Mouse (Mus musculus) CD4-positive helper T cell, adult 2 months (primary cell): ENCODE results near the gene Ddi2.

ENCODE experiments used
- DNase-seq: peaks from one replicate; pipeline ENCODE4 v3.0.0-alpha.2; 2012; ENCODE audit warnings: low read depth, missing footprints, low spot score

Ddi2 gene

DNA sequence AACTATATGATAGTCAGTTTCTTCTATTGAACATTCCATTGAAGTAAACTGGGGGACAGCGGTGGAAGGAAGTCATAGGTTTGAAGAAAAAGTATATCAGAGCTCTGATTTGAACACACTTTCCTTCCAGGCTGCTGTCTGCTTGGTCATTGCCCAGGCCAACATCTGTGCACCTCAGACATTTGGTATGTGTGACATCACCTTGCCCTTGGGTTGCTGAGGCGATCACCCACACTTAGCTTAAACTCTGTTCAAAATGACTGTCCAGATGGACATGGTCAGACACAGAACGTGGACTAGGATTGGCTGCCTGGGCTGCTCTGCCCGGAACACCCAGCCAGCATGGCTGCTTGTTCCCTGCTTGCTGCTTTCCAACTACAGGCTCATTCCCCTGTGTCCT lies 19.2 kb upstream of the Ddi2 start:
- no peak for DNase-seq

DNA sequence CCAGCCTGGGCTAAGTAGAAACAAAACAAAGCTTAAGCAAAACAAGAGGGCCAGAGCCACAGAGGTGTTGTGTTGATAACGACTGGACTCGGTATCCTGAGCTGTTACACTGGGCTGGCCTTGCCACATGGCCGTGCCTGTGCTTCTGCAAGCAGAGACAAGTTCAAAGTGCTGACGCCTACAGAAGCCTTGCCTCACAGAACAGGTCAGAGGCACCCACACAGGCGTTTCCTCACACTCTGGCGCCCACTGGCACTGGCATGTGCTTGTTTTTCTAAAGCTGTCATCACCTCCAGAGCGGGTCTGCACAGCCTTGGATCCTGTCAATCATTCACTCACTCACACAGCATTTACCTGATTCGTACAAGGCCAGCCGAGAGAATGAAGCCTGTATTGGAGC lies 18.6 kb upstream of the Ddi2 start:
- no peak for DNase-seq

DNA sequence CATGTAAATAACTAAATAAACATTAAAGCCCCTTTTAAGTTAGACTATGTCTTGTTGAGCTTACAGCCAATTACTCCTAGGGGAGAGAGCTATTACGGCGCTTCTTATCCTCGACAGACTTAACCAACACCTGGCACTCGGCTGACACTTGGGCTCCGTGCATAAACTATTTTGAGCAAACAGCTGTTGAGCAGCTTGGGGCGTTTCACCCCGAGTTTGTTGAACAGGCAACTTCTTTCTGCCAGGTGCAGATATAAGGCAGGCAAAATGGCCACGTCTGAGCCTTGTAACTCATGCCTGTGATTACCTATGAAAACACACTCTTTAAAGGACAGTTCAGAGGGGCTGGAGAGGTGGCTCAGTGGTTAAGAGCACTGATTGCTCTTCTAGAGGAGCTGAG lies 14.8 kb upstream of the Ddi2 start:
- DNase-seq: no peak

DNA sequence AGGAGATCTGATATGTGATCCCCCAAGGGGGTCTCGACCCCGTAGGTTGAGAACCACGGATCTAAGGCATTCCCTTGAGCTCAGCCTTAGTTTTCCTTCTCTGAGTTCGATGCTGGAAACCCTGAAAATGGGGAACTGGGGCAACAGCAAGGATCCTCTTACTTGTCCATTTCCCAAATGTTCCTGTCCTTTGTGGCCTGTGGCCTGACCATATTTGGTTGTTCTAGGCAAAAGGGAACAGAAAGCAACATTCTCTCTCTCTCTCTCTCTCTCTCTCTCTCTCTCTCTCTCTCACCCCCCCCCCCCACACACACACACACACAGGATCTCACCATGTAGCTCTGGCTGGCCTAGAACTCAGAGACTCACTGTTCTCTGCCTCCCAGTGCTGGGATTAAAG lies 13.6 kb upstream of the Ddi2 start:
- DNase-seq: no peak

DNA sequence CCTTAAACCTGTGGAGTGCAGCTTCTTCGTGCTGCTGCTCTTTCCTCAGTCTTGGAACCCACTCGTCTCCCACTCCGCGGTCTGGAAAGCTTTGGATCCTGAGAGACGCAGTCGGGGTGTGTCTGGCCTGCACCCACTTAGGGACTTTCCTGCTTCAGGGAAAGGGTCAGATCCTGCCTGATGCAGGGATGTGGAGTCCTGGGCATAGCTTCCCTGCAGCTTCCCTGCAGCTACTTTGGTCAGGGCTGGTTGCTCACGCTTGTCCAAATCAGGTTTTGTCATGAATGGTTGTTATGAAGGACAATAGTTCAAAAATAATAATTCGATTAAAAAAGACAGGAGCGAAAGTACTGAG lies 12.0 kb upstream of the Ddi2 start:
- no peak for DNase-seq

DNA sequence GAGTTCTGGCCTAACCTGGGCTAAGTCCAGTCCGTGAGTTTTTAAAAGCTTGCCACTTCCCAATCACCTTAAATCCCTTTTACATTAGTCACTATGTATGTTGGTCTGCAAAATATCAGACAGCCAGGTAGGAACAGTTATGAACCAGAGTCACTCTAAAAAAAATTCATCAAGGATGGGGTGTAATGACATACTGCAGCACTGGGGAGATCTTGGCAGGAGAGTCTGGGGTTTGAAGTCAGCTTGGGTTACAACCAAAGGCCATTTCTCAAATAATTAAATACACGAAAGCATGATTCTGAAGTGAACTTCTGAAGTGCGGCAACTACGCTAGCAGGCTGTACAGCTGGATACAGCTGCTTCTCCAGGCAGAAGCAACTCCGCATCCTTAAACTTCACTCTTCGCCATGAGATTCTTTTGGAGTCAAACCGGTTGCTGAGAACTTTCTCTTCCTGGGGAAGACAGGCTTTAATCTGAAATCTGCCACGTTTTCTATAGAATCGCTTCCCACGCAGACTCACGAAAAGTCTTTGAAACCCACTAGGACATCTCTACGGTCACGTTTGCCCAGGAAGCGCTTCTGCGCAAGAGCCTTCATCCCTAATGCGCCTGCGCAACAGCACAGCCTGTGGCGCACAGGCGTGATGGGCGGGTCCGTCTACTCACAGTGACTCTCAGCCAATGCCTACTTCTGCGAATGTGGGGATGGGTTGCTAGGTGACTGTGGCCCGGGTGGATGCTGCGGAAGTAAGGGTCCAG lies 11.4 kb upstream of the Ddi2 start:
- peak; percentile 96 for DNase-seq

DNA sequence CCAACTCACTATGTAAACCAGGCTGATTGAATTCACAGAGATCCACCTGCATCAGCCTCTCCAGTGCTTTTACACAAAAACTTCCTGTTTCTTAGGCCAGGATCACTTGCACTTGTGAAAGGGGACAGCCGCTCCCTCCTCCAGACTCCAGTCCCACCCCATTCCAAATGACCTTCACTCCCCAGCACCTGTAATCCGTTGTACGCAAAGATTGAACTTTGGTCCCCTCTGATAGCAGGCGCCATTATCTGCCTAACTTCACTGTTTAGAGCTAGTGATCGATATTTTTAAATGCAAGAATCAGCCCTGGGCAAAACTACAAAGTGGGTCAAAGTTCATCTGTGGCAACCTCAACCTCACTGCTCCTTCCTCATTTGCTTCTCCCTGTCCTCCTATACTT lies 8.5 kb upstream of the Ddi2 start:
- DNase-seq: no peak

DNA sequence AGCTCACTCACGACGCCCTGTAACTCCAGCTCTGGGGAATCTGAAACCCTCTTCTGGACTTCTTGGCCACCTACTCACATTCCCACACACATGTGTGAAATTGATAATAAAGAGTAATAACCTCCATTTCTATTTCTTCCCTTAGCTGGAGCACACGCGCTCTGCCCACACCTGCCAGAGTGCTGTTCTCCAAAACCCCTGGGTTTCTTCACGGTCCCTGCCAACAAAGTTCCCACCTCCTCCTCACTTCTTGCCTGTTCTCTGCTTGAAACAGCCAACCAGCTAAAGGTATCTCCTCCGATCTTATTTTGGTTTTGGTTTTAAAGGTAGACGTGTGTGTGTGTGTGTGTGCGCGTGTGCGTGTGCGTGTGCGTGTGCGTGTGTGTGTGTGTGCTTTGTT lies 7.2 kb upstream of the Ddi2 start:
- no peak for DNase-seq

DNA sequence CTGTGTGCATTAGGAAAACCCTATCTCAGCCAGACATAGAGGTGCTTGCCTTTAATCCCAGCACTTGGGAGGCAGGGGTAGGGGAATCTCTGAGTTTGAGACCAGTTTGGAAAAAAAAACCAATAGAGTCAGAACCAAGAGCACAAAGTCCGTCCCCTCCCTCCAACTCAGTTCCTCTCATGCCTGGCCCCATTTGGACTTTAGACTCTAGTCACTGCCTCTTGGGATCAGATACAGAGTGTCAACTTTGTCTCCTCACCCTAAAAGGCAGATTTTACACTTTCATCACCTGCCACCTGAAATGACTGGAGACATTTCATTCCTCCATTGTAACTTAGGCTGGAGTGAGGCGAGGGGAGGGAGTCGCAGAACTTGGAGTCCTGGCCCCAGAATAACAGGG lies 6.0 kb upstream of the Ddi2 start:
- no peak for DNase-seq

DNA sequence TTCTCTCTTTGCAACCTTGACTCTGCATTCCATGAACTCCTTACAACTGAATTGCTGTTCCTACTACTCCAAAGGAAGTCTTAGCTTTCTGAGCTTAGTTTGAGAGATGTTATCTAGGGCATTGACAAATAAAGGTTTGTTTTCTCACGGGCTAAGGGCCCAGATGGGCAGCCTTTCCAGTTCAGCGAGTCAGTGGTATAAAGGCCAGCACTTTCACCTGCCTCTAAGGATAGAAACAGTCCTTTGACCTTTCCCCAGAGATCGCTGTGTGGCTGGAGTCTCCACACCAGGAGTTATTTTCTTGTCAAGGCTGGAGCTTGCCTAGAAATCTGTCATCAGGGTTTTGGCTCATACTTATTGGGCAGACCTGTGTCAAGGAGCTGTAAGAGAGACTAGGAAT lies 2.5 kb upstream of the Ddi2 start:
- DNase-seq: no peak

DNA sequence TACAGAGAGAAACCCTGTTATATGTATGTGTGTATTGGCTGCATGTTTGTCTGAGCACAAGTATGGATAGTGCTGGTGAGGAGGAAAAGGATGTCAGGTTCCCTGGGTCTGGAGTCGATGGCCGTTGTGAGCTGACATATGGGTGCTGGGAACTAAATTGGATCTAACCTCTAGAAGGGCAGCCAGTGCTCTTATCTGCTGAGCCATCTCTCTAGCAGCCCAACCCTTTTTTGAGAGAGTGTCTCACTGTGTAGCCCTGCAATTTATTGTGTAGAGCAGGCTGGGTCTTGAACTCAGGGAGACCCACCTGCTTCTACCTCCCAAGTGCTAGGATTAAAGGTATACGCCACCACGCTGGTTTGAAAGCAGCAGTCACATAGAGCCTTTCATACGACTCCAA lies 2.1 kb upstream of the Ddi2 start:
- DNase-seq: no peak

DNA sequence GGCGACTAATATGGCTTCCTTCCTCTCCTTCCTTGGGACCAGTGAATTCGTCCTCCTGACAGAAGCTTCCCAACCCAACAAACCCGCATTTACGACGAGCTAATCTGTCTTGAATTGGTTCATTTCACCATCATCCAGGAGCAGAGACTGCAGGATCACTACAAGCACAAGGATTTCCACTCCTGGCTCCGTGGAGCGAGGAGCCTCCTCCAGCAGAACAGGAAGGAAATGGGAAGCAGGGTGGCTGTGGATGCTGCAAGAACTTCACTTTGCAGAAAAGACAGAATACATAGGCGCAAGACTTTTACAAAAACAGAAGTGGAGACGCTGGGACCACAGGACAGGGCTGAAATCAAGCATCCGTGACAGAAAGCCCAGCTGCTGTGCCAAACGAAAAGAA lies 1.4 kb upstream of the Ddi2 start:
- no peak for DNase-seq

DNA sequence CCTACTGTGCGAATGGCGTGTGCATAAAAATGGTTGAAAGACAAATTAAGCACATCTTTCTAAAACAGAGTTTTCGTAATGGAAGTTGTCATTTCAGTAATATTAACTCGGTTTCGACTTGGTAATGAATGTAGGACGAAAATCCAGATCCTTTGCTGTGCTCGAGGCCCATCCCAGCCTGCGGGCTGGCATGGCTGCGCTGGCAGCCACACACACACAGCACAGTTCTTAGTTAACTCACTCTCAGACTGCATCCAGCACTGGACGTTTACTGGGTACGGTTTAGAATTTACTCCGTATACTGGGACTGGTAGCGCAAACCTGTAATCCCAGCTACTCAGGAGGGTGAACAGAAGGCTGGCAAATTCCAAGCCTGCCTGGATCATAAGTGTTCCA lies 452 bp upstream of the Ddi2 start:
- DNase-seq: no peak

DNA sequence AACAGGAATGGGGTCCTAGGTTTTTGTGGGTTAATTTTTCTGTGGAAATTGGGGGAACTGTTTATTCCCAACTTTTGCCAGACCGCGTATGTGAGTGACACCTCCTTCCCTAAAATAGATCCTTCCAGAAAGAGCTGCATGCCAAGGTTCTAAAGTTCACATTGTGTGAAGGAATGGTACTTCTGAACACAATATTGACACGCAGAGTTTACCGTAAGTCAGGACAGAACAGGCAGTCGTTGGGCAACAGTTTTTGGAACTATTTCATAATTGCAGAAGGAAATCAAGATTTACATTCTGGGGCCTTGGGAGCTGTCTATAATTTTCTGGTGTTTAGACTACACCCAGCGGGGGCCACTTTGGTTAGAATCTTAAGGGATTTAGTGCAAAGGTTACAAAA lies 1.3 kb downstream of the Ddi2 start:
- no peak for DNase-seq

DNA sequence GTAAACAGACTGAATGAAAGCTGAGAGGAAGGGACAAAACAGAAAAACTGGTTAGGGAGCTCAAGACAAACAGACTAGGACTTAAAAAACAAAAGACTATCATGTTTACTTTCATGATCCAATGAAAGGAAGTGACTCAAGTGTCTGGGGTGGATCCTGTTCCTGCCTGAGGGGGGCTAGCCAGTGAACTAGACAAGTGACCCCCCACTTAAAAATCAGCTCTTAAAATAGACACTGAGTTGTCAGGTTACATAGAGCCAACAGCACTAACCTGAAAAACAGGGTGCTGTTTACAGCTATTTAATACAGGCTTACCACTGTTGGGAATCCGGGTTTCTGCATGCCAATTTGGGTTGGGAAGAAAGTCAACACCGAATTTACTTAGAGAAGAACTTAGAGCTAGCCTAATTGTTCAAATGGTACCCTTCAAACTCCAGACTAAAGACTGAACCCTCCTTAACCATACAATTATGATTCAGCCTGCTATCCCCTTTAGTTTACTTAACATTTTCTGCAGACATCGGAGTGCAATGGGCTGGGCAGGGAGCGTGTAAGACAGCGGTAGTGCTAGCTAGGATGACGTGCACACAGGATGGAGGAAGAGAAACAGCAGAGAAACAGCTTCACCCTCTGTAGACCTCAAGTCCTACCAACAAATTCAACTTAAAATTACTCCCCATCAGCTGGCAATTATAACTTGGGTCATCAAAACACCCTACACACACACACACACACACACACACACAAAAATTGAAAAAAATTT lies 2.3 kb downstream of the Ddi2 start:
- DNase-seq: peak; percentile 34

DNA sequence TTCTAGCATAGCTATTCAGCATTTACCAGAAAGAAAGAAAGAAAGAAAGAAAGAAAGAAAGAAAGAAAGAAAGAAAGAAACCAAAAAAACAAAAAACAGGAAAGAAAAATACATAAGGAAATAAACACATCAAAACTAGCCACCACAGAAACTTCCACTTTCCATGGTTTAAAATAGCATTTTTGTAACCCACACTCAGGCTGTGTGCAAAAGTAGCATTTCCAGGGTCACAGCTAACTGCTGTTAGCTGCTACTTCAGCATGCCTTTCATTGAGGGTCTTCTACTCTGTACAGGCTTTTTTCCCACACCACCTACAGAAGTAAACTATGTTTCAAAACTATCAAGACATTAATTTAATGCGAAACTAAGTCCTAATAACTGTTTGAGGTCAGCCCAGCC lies 3.9 kb downstream of the Ddi2 start:
- DNase-seq: no peak

DNA sequence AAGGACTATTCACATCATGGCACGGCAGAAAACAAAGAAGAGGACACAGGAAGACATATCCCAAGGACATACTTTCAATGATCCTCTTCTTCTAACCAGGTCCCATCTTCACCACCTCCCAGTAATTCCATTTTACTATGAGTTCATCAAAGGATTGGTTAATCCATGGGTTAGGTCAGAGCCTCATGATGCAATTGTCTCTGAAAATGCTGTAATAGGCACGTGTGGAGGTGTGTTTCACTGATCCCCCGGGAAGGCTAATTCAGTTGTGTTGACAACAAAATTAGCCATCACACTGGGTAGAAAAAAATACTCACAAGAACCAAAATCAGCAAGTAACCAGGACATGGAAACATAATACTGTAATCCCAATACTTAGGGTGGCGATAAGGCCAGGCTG lies 5.6 kb downstream of the Ddi2 start:
- no peak for DNase-seq

DNA sequence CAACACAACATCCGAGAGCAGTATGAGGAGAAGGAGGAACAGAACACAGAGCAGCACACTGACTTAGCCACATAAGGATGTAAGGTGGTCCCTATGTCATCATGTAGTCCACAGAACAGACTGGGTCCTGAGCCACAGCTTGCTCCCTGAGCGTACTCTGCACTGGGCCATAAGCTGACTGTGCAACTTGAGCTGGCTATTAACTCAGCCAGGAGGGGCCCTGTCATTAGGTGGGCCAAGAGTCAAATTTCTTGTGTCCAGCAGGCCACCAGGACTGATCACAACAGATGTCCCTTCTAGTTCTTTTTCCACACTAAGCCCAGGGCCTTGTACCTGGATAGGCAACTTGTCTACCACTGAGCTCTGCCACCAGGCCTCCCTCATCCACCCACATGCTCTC lies 8.2 kb downstream of the Ddi2 start:
- no peak for DNase-seq

DNA sequence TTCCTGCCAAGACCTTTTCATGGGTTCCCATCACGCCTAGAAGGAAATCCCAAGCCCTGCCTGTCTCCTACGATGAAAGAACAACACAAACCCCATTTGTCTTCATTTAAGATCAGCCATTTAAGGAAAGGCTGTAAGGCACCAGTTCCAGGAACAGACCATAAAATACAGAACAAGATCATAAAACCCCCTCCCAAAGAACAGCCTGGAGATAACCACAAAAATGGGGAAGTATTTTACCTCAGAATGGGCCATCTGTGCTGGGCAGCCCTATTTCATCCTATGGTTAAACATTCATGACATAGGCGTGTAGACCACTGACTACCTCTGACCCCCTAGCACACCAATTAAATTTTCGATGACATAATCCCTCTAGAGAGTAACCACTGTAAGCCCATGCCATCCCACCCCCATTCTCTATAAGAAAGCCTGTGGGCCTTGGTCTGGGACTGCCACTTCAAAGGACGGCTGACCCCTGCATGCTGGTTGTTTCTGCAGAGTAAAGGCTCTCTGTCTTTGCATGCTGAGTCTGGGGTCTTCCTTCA lies 9.5 kb downstream of the Ddi2 start:
- no peak for DNase-seq

DNA sequence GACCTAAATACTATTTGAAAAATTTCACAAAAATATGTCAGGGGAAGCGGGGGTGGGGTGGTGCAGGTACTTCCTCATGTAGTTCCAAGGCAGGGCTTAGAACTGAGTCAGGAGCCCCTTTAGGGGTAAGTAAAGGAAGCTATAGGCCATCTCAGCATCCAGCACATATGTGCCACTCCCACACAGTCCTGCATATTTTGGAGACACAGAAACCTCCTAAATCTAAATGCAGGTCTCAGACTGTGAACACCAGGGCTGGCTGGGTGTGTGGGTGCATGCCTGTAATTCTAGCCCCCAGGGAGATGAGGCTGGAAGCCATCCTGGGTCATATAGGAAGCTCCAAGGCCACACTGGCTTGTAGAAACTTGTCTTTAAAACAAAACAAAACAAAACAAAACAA lies 12.0 kb downstream of the Ddi2 start:
- no peak for DNase-seq

DNA sequence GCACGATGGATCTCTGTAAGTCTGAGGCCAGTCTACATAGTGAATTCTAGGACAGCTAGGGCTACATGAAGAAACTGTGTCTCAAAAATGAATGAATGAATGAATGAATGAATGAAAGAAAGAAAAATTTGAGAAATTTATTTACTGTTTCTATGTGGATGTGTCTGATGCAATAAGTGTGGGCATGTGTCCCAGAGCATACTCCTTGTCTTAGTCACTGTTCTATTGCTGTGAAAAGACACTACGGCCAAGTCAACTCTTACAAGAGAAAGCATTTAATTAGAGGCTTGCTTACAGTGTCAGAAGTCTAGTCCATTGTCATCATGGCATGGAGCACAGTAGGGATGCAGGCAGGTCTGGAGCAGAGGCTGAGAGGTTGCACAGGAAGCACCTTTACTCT lies 14.2 kb downstream of the Ddi2 start:
- no peak for DNase-seq

DNA sequence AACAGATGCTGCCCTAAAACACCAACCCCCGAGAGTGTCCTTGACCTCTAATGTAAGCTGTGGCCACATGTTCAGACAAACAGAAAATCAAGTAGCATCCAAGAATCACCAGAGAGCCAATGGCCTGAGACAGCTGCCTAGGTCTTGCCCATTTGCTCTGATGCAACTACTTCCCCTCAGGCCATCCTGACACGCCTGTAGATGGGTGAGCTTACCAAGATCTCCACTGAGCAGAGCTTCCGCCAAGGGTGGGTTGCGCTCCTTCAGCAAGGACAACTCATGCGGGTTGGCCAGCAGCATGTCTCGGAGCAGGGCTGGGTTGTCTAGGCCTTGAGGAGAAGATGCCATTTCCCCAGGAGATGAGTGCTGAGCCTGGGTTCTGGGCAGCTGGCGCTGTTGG lies 15.2 kb downstream of the Ddi2 start:
- no peak for DNase-seq

DNA sequence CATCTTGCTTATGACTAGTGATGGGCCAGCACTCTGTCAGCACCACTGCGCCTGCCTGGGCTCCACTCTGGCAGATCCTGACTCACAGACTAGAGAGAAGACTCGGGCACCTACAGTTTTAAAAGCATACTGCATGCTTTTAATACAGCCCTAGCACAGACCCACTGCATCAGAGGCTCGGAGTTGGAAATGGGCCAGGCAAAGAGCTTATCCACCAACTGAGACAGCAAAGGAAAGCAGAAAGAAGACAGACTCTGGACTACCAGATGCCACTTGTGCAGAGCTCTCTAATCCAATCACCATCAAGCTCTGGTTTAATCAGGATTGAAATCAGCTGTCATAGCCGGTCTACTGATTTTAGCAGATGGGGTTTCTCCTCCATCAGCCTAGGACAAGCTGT lies 17.9 kb downstream of the Ddi2 start:
- DNase-seq: no peak
